Mouse (Mus musculus) C2C12 (cell line): ENCODE data around the gene Fras1.

Experiments used
- CTCF ChIP-seq: IDR thresholded peaks from one replicate; pipeline ENCODE4 v1.5.1; 2011; ENCODE audit not compliant: control insufficient read depth, insufficient read depth, insufficient read length
- MAX ChIP-seq: IDR thresholded peaks from one replicate; pipeline ENCODE4 v1.6.1; 2011; ENCODE audit warnings: mild to moderate bottlenecking, control low read depth

GRCm38 (mm10) chr5:96429532-96430141 lies 55.9 kb downstream of the Fras1 start:
- TF ChIP-seq CTCF (no peak), MAX (no peak)
